Mouse (Mus musculus) heart, postnatal 4 days (tissue): ENCODE measurements around the gene 1700021F05Rik. TPM values are rescaled to one million over a fixed set of nuclear protein-coding genes. Genes with fewer than 3 reads are reported as not detected.

Experiments
- DNase-seq: peaks from one replicate; pipeline ENCODE4 v3.0.0; 2021
- total RNA-seq, 2 experiments: library from RNA; stranded (reverse); gene quantifications; 2 replicates each; pipeline ENCODE4 v1.2.3; 2021

The 1700021F05Rik gene
- total RNA-seq = 10 to 100 TPM; 89.9 to 94.5 TPM

- peak; percentile 98 for DNase-seq
Observed at GRCm38 (mm10) chr10:43540442-43541152, at the start of gene 1700021F05Rik. Gene 1700021F05Rik (minus strand): TSS chr10:43540994.

DNA sequence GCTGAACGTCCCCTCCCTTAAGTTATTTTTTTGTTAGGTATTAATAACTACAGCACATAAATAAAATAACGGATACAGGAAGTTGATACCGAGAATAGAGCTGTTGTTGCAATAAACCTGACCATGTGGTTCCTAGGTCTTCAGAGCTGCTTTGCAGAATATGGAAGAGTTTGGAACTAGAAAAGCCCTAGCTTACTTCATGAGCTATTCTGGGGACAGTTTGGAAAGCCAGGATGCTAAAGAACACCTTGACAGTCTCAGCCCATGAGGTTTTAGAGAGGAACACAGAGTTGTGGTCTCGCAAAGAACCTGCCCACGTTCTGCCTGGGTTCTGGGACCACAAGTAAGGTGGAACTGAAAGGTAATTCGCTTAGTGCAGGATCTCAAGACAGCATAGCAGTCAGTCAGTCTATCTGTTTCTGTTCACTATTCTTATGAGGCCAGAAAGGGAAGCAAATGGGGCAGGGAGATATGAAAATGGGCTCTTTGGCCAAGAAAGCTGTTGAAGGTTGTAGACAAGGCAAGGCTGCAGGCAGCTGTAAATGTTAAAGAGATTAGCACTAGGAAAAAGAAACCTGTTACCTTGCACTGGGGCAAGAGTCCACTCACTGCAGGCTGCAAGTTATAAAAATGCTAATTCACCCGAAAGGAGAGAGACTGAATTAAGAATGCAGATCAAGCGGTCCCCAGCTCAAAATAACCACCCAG lies 47.8 kb upstream of the 1700021F05Rik start:
- no peak for DNase-seq

GRCm38 (mm10) chr10:43584538-43584937 lies 43.7 kb upstream of the 1700021F05Rik start:
- no peak for DNase-seq

DNA sequence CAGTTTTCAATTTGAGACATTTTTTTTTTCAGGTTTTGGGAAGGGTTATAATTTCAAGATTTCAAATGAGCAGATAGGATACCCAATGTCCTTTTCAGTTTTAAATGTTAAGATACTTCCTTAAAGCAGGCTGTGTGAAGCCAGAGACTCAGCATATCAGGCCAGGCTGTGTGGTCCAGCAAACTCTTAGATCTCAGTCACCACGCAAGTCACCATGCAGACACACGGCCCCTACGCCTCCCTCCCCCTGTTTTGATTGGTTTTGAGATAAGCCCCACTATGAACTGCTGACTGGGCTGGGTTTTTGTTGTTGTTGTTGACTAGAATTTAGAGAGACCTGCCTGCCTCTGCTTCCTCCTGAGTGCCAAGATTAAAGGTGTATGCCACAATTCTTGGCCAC lies 40.5 kb upstream of the 1700021F05Rik start:
- no peak for DNase-seq

DNA sequence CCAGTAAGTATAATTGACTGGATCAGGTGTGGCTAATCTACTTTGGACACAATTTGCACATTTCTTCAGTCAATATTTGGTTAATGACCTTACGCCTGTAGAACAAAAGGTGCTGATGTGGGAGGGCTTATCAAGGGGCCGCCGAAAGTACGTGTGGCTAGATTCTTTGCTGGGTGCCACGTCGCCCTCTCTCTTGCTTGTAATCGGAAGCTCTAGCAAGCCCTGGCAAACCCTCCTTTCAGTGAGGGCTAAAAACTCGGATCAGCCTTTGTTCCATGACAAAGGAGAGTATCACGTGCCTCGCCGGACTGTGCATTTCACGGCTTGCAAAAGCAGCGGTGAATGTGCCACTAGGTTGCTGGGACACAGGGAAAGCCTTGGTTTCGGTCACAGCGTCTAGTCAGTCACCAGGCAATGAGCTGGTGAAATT lies 39.9 kb upstream of the 1700021F05Rik start:
- DNase-seq = peak; percentile 25

DNA sequence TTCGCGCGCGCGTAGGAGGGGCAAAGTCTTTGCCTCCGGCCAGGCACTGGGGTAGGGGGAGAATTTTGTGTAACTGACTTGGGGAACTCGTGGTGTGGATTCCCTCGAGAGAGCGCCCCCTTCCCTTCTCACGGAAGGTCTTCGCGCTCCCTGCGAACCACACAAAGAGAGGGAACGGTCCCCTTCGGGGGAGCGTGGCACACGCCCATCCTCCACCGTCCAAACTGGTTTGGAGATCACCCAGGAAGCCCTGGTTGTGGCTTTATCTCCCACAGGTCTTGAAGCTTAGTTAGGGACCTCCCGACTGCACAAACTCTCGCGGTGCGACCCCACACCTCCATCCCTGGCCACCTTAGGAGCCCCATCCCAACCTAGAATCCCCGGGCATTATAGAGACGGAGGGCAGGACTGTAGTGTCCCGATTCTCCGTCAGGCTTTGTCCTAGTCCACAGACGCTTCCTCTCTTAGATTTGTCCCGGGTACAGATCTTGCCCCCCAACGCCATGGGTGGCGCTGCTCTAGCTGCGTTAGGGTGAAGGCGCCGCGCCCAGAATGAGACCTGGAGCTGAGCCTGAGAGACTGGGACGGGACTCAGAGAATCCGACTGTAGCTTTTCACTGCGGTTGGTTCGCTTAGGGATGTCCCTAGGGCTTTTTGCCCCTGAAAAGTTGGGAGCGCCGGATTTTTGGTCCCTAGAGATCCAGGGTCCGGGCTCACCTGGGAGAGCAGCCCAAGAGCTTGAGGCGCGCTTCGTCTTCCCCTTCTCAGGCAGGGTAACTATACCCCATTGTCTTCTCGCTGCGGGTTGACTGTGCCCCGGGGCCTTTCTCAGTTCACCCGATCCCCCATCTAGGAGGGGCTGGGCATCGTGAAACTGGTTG lies 38.8 kb upstream of the 1700021F05Rik start:
- DNase-seq = peak; percentile 52

- peak; percentile 65 for DNase-seq
Observed at GRCm38 (mm10) chr10:43578754-43579380, 38.1 kb upstream of the 1700021F05Rik start.

GRCm38 (mm10) chr10:43578366-43578753 lies 37.6 kb upstream of the 1700021F05Rik start:
- DNase-seq = peak; percentile 61

DNA sequence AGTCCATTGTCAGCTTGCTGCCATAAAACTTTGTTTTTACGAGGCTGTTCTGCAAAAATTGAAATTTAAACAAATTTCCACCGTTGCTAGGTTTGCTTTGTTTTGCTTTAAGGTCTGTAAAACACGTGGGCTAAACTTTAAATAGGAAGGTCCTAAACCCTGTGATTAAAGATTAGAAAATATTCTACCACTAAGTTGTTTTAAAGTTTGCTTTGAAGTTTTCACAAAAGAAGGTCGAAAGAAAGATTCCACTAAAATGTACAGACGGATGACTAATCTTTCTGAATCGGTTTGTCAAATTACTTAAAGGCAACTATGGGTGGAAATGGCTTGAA lies 37.2 kb upstream of the 1700021F05Rik start, which contains the start of gene Cd24a:
Gene Cd24a, plus strand, starts transcription at position 288 of the 335 bp plus-strand sequence.
- DNase-seq = no peak

- DNase-seq = no peak
Observed at GRCm38 (mm10) chr10:43577299-43577996, 36.7 kb upstream of the 1700021F05Rik start.

GRCm38 (mm10) chr10:43574956-43575355 lies 34.2 kb upstream of the 1700021F05Rik start:
- peak; percentile 85 for DNase-seq

- DNase-seq = no peak
Observed at GRCm38 (mm10) chr10:43574352-43574751, 33.6 kb upstream of the 1700021F05Rik start.

- DNase-seq = no peak
Observed at GRCm38 (mm10) chr10:43561311-43561710, 20.5 kb upstream of the 1700021F05Rik start.

GRCm38 (mm10) chr10:43560765-43561164 lies 20.0 kb upstream of the 1700021F05Rik start:
- no peak for DNase-seq

DNA sequence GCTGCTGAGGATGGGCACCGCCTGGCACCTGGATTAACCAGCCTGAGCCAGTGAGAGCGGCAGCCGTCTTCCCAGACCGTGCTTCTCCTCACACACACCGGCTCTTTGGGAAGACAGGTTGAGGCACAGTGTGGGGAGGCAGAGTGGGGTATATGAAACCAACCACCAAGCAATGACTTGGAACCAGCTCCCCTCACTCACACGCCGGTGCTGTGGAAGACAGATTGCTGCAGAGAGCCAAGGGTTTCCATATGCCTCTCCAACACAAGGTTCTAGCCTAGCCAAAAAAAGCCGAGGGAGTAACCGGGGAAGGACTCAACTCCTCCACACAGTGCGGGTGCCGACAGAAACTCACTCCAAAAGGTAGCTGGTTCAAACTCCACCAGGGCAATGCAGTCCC lies 18.5 kb upstream of the 1700021F05Rik start:
- DNase-seq = no peak

DNA sequence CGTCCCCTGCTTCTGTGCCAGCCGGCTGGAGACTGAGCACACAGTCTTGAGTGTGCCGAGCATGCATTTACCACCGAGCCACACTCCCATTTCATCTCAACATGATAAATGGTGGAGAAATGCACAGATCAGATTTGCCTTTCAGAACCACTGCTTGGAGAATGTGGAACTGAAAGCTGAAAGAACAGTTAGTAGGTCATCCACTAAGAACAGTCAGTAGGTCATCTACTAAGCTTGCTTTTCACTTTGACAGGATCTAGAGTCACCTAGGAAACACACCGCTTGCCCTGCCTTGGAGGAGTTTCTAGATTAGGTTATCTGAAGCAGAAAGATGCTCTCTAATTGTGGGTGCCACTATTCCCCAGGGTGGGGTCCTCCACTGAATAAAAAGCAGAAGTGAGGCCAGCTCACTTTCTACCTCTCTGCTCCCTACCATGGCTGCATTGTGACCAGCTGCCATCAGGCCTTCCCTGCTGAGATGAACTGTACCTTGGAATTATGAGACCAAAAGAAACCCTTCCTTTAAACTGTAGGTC lies 16.9 kb upstream of the 1700021F05Rik start:
- no peak for DNase-seq

- DNase-seq = no peak
Observed at GRCm38 (mm10) chr10:43551388-43551787, 10.6 kb upstream of the 1700021F05Rik start.

DNA sequence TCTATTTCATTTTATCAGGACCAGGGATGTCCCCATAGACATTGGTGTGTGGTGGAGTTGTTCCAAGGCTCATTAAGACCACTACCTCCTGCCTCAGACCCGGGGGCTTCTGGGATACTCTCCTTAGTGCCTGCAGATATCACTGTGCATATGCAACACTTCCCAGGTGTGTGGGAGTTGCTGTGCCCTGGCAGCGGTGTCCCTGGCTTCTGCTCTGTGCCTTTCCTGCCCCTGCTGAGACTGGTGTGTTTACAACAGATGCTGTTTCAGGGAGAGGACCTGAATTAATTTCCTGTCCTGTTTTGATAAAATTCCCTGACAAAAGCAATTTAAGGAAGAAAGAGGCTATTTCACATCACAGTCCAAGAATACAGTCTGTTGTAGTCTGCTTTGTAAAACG lies 10.1 kb upstream of the 1700021F05Rik start:
- no peak for DNase-seq

GRCm38 (mm10) chr10:43549411-43549810 lies 8.6 kb upstream of the 1700021F05Rik start:
- DNase-seq = no peak

GRCm38 (mm10) chr10:43541153-43541544 lies 355 bp upstream of the 1700021F05Rik start:
- DNase-seq = no peak

DNA sequence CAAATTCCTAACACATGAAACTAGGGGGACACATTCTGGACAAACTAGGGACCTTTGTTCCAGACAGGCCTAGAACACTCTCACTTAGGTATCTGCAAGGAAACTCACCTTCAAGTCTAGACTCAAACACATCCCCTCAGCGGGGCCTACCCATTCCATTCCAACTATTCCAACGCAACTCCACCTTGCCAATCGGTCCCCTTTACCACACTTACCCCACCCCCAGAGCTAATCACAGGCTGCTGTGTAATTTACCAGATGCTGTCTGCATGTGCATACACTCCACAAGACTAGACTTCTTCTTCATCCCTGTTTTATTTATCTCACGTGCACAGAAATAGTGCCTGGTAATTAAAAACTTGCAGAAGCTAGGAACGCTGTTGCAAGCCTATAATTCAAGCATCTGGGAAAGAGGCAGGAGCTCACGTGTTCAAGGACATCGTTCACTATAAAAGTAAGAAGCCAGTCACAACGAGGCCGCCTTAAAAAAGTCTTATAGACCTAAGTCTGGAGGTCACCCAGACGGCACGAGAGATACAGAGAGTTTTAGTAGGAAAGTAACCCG lies 966 bp downstream of the 1700021F05Rik start:
- DNase-seq = no peak
